Mouse (Mus musculus) brain, embryonic 18.5 days (tissue): ENCODE data around the gene Tulp4.
"Not testable (repeated sequence)": the region's sequence is repeated elsewhere in the genome, so short reads cannot be mapped to it uniquely, and the experiment has no call there.

ENCODE experiments used
- DNase-seq: peaks from one replicate; pipeline ENCODE4 v3.0.0-alpha.2; 2012; ENCODE audit warnings: low read depth, low spot score

Tulp4 gene

DNA sequence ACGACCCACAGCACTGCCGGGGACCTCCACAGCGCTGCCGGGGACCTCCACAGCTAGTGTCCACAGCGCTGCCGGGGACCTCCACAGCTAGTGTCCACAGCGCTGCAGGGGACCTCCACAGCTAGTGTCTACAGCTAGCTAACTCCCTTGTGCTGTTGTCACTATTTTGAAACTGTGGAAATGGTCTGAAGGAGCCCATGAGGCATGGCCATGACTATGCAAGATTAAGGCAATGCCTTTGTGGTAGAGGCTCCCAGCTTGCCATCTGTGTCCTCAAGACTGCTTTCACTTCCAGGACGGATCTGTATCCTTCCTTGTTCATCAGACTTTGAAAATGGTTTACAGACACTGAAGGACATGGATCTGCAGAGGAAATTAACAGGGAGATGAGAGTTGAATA lies 80.9 kb downstream of the Tulp4 start:
- DNase-seq = no peak

DNA sequence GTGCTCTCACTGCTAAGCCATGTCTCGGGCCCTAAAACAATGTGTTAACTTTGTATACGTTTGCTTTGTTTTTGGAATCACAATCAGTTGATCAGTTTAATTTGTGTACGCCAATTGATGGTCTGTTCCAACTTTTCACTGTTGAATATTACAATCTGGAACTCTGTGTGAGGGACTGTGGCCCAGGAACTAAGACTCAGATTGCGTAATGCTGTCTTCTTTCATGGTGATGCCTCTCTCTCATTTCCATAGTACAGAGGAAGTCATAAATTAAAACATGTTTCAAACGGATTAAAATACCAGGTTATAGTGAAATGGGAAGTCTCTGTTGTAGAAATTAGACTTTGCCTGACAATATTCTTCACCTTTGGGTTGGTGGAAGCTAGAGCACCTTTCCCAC lies 83.0 kb downstream of the Tulp4 start:
- no peak for DNase-seq

DNA sequence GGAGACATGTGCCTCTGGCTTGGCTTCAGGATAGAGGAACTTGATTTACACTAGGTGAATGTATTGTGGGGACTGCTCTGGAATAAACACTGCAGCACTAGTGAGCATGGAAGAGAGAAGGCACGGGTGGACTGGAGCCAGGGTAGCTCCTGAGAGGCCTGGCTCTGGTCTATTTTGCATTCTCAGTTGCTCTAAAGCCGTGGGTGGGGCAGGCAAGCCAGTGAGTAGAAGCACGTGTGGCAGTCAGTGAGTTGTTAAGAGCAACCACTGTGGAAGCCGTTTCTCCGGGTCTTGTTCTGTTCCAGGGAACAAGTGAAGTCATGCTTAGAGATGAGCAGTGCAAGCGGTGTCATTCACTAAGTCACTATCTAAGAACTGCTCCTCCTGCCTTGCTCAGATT lies 86.0 kb downstream of the Tulp4 start:
- DNase-seq = no peak

DNA sequence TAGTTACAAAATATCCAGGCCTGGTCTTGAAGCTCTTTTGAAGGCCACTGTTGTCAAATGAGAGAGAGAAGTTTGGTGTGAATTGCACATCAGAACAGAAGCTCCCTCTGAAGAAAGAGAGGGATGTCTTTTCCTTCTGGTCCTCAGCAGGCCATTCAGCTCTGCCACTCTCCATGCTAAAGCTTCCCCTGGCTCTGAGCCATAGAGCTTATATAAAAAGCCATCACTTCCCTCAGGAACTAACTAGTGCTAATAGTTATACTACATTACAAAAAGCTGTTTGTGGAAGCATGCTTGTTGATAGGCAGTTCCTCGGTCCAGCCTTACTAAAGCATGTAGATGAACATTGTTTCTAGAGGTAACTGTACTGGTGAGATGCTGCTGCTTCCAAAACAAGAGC lies 89.2 kb downstream of the Tulp4 start:
- DNase-seq = no peak

DNA sequence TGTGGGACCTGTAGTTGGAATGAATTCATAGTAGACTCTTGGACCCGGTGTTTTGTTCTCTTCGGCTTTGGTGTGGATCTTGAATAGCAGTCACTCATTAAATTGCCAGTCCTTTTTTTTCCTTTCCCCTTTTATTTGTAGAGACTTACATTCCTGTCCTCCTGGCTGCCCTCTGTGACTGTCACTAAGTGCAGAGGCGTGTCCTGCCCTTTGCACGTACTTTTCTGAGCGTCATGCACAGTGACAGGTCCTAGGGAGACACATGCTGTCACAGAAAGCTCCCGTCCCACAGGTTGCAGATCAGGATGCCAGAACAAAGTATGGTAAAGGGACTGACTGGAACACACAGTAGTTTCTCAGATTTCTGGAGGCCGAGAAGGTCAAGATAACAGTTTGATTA lies 91.3 kb downstream of the Tulp4 start:
- DNase-seq = no peak

DNA sequence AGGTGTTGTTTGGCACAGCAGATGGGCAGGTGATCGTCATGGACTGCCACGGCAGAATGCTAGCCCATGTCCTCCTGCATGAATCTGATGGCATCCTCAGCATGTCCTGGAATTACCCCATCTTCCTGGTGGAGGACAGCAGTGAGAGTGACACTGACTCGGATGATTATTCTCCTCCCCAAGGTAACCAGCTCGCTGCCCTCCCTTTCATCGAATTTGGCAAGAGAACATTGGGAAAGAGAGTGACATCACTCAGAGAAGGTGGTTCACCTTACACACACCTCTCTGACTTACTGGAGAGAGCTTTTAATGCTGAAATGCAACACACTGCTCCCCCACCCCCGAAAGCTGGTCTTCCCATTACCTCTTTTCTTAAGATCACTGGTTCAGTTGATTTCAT lies 92.4 kb downstream of the Tulp4 start:
- no peak for DNase-seq

DNA sequence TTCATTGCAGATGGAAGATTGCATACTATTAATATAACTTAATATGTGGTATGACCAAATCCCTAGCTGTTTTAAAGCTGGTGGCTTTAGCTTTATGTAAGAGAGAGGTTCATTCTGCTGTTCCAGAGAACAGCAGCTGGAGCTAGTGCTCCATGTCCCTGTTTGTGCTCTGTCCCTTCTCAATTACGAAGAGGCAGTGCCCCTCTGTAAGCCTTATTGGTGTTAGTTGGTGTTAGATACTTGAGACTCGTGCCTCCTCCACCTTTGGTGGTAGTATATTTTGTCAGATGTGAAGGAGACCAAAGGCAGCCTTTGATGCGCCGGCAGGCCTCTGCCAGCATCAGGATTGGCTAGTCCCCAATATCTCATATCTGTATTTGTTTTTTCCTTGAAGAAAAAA lies 92.9 kb downstream of the Tulp4 start:
- DNase-seq = no peak

DNA sequence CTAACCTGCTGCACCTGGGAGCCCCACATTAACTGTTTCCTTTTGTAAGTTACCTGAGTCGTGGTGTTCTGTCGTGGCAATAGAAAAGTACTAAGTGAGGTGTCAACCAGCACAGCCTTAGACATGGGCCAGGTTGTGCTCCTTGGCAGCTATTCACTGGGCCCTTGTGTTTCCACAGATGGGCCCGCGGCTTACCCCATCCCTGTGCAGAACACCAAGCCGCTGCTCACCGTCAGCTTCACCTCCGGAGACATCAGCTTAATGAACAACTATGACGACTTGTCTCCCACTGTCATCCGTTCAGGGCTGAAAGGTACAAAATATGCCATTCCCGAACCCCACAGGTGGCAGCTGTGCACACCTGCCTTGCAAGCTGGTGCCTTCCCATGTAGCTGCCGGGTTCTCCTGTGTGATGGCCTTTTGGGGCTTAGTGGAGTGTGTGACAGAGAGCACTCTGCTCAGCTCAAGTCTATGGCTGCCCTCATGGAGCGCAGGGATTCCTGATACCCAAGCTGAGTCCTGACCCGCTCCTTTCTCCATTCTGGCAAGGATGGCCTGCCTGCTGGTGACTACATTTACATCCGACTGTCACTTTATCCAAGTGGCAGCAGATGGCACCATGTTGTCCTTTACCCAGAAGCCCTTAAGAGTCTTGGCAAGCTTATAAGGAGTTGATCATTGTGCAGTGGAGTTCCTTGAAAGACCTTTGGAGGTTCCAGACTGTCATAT lies 95.4 kb downstream of the Tulp4 start:
- DNase-seq = no peak

DNA sequence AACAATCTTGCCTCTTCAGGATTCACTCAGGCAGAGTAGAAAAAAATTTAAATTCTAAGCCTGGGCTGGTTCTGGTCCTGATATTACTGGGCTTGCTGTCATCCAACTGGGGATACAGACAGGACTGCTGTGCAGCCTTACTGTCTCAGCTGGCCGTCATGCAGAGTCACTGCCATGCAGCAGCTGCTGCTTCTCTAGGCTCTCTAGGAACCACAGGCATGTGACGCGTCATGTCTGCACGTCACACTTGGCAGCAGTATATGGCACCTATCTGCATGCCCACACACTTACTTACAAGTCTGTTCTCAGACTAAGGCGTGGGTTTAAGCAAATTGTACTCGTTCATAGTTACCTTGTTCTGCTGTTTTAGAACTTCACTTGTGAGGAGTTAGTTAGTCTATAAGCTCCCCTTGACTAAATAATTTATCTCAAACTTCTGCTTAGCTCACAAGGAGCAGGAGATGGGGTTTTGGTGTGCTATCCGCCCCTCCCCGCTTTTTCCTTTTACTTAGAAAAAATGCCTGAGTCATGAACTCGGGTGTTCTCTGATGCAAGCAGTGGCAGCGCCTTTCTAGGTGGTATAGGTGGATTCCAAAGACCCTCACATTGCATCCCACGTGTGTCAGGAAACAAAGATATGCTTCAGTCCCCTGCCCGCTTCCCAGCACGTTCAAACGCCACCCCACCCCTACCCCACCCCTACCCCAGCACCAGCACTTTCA lies 96.3 kb downstream of the Tulp4 start:
- no peak for DNase-seq

DNA sequence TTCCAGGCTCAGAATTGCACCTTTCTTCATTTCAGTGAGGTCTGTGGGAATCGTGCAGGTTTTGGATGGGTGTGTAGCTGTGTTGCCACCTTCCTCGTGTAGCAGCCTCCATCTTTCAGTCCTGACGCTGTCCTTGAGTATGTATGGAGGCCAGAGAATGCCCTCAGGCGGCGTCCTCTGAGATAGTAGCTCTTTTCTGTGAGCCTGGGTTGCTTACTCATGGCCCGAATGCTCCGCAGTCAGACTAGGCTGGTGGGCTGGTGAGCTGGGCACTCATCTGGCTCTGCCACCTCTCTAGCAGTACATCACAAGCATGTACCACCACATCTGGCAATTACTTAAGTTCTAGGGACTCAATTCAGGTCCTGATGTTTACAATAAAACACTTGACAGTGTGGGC lies 96.9 kb downstream of the Tulp4 start:
- DNase-seq = no peak

DNA sequence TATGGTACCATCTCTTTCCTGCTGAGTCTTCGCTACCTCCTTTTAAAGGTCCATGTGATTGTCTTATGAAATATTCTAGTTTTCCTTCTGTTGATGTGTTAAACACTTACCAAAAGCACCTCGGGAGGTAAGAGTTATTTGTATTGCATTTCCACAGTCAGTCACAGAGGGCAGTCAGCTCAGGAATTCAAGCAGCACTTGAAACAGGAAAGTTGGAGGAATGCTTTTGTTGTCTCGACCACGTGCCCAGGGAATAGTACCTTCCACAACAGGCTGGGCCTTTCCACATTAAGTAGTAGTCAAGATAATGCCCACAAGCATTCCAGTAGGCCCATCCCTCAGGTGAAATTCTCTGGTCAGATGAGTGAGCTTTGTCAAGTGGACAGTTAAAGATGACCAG lies 97.6 kb downstream of the Tulp4 start:
- DNase-seq = no peak

DNA sequence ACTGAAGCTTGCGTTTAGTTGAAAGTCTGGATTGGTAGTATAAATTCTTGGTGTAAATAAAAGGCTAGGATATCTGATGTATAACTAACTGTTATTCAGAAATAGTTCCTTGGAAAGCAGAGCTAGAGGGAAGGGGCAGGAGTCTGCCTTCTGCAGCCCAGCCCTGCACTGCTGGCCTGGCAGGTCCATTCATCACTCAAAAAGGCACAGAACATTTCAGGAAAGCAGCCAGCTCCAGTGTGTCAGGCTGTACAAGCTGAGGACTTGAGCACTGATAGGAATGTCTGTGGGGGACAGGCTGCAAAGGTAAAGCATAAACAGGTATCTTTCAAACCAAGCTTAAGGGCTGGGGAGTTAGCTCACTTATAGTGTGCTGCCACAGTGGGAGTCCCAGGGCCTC lies 105.5 kb downstream of the Tulp4 start:
- no peak for DNase-seq

DNA sequence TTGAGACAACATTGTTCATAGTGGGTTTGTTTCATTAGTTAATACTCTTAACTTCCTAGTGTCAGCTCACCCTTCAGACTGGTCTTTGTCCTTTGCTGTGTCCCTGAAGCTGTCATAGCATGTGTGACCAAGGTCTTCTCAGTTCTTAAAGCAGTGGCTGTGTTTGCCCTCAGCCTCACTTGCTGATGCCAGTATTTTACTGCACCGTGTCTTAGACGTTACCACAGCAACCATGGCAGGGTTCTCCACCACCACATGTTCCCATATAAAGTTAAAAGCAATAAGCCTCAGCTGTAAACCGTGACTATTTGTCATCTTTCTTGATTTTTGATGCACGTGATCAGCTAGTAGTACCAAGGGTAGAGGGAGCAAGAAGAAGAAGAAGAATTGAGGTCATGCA lies 109.4 kb downstream of the Tulp4 start:
- DNase-seq = no peak

DNA sequence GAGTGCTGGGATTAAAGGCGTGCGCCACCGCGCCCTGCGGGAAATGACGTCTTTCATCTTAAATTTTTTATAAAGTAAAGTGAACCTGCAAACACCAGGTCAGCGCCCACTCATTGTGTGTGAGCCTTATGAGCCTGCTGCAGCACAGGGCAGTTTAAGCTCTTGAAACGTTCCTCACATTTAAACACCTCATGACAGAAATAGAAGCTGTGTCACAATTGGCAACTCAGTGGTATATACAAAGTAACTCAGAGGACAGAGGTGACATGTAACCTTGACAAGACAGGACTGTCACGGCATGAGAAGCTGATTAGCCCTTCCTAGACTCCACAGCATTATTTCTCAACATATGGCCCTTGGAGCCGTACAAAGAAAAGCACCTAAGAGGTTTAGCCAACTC lies 110.3 kb downstream of the Tulp4 start:
- DNase-seq = no peak

DNA sequence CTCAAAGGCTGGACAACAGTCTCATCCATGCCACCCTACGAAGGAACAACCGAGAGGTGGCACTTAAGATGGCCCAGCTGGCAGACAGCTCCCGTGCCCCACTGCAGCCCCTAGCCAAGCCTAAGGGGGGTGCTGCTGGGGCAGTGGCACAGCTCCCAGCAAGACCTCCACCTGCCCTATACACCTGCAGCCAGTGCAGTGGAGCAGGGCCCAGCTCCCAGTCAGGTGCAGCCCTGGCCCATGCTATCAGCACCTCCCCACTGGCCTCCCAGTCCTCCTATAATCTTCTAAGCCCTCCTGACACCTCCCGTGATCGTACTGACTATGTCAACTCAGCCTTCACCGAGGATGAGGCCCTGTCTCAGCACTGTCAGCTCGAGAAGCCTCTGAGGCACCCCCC lies 126.4 kb downstream of the Tulp4 start:
- not testable (repeated sequence) for DNase-seq

DNA sequence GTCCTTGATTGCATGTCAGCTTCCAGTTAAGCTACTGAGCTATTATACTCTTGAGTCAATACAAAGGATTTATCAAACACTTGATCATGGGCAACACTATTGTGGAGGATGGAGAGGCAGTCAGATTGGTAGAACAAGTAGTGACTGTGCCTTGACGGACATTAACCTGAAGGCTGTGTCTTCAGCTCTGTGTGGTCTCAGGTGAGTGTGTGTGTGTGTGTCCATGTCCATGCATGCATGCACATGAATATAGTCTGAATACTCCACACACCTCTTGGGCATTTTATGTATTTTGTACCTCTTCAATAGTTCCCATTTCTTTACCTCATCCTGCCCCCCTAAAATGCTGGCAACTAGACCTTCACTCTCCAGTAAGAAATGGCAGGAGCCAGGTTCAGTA lies 145.1 kb downstream of the Tulp4 start:
- not testable (repeated sequence) for DNase-seq

DNA sequence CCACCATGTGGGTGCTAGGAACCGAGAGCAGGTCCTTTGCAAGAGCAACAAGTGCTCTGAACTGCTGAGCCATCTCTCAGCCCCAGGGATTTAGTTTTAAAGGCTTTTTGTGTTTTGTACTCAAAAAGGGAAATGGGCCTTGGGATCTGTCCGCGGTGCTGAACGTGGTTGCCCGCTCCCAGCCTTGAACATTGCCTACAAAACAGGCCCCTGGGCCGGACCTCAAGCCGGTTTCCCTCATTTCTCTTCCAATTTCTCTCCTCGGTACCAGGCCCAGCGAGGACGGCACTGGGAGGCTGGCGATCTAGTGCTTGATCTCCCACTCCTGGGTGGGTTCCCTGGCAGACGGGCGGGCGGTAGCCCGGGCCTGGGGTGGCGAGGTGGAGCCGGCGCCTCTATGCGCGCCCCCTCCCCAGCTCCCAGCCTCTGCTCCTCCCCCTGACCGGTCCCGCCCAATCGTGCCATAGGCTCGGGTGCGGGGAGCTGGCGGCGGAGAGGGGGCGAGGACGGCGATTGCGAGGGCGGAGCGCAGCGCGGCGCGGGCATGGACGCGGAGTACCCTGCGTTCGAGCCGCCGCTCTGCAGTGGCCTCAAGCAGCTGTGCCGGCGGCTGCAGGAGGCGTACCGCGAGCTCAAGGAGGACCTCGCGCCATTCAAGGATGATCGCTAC lies 150.3 kb downstream of the Tulp4 start, which contains the start of gene Tmem181a:
Gene Tmem181a, plus strand, starts transcription at position 461 of the 670 bp plus-strand sequence.
- not testable (repeated sequence) for DNase-seq

DNA sequence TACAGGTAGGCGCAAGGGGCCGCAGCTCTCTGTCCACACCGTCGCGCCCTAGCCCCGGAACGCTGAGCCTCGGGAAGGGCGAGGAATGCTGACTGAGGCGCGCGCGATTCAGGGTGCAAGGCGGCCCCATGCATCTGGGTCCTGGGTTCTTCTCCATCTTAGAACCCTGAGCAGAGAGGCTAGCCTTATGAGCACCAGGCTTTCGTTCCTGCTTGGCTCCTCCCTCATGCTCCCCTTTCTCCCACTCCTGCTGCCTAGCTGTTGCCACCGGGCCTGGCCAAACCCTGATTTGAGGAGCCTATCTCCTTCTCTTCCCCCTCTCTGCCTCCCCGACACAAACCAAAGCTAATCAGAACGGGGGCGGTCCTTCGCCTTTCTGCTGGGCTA lies 150.8 kb downstream of the Tulp4 start:
- DNase-seq = not testable (repeated sequence)

DNA sequence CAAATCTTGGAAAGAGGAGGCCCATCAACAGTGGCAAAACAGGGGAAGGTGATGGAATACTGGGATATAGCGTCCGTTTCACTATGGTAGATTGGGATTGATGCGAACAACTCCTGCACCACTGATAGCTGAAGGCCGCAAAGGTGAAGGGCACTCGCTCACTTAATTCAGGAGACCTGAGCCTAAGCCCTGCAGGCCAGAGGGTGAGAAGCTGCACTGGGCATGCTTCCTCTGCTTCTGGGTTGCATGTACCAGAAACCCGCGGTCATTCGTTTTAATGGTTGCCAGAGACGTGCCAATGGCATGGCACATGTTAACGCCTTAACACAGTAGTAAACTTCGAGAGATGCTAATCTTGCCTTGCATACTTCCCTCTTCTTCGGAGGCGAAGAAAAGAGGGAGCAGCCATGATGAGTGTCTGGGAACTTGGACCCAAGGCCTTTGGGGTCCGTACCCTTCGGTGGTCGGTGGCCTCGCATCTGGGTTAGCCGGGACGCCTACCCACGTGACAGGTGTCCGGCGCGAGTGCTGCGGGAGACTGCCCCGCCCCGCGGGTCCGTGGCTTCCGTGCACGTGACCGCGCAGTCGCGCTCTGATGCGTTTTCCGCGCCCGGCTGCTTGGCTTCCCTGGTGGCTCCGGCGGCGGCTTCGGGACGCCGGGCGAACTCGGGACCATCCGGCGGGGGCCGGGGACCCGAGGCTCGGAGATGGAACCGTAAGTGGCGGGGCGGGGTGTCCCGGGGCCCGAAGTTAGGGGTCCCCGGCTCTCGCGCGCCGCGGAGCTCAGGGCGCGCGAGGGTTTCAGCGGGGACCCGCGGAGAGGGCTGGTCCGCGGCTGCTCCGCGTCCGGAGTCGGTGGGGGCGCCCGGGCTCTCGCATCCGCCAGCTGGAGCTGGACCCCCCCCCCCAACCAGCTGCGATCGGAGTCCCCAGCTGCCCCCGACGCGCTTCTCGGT lies 163.9 kb downstream of the Tulp4 start:
- DNase-seq = not testable (repeated sequence)

DNA sequence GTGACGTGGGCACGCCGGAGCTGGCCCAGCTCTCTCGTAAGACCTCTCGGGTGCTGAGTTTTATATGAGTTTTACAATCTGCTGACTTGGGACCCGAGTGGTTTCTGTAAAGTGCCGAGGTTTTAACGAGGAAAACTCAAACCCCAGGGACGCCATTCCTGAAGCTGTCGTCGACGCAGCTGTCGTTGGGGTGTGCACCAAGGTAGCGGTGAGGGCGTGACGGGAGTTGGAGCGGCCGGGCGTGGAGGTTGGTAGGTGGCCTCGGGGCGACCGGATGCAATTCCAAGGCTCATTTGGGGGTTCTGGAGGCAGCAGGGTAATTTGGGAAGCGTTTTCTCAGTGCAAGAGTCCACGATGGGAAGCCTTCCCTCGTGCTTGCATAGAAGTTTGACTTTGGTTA lies 164.6 kb downstream of the Tulp4 start:
- DNase-seq = not testable (repeated sequence)

DNA sequence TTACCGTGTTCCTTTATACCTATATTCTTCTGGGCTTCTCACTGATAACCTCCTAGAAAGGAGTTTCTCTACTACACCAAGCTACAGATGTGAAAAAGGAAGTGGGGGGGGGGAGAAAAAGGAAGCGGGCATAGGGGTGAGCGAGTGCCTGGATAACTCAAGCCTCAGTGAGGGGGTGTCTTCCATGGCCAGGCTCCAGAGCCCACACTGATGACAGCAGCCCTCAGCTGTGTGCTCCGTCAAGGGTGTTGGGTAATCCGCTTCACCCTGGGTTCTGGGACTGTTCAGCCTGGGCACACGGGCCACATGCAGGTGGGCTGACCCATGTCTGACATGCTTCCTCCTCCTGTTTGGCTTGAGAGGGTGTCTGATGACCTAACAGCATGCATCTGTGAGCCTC lies 165.7 kb downstream of the Tulp4 start:
- not testable (repeated sequence) for DNase-seq

DNA sequence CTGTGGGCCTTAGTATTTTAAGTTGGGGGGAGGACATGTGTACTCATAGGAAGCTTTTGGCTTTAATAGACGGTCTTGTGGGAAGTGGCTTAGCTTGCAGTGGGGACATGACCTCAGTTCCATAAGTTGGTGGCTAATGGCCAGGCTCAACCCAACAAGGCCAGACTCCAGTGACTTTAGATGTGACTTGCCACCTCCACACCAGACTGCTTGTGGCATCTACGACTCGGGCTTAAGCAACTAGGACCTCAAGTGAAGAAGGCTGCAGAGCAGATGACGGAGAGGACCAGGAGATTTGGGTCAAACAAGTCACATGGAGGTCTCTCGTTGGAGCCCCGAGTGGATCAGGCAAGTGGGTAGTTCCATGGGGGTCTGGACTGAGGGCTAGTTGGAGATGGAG lies 168.5 kb downstream of the Tulp4 start:
- DNase-seq = not testable (repeated sequence)
